ENCODE assay signal across 17 mouse cellular contexts in the genomic region with DNA sequence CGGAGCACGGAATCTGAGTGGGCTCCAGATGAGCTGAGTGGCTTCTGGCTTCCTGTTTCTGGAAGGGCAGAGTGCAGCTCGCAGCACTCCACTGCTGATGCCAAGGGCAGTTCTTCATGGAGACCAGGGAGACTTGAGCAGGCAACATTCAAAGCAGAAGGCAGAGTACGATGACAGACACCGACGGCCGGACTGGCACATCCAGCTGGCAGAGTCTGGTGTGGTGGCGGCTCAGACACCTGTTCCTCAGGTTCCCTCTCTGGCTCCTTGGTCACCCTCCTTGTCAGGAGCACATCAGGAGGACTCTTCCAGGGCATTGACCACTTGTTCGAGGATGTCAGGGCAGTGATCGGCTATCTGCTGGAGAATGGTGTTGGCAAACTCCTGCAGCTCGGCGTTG. TPM values are rescaled to one million over a fixed set of nuclear protein-coding genes. Genes with fewer than 3 reads are reported as not detected.
"Had no signal": no experiment of that assay in that cellular context is flagged by ENCODE, and none has a peak within 500 bp of the region (broad histone marks: within the 10 kb centered on the region; RNA-seq: fewer than 3 reads in every experiment).

No protein-coding gene starts in this region.

- H3K4me1 ChIP-seq: liver, embryonic 15.5 days; midbrain, embryonic 12.5 days; midbrain, embryonic 15.5 days; neural tube, embryonic 12.5 days had no signal

- DNase-seq: liver, postnatal 0 days; lung, adult 2 months; lung, postnatal 14 days; lung, postnatal 36 days; right cerebral cortex, postnatal 14 days; spleen, adult 18-20 months; thymus, adult 18-20 months; thymus, postnatal 14 days; thymus, postnatal 36 days had no signal

- H3K27ac ChIP-seq: liver, embryonic 15.5 days; lung, embryonic 15.5 days; macrophage; midbrain, embryonic 12.5 days; midbrain, embryonic 15.5 days; neural tube, embryonic 12.5 days had no signal

- H3K27me3 ChIP-seq: liver, embryonic 15.5 days; lung, embryonic 15.5 days; megakaryocyte, embryonic 14.5 days; midbrain, embryonic 12.5 days; midbrain, embryonic 15.5 days; neural tube, embryonic 12.5 days had no signal

- H3K4me3 ChIP-seq: liver, embryonic 15.5 days; lung, embryonic 15.5 days; megakaryocyte, embryonic 14.5 days; midbrain, embryonic 12.5 days; midbrain, embryonic 15.5 days; neural tube, embryonic 12.5 days had no signal

RNA-seq across cellular contexts. Expression of a gene that starts 31.2 kb away (rescaled TPM):
- total RNA-seq: megakaryocyte progenitor cell, adult 5-6 weeks had no signal
- polyA plus RNA-seq: macrophage had no signal
